Mouse (Mus musculus): ENCODE data around the gene Rad51b. TPM values are rescaled to one million over a fixed set of nuclear protein-coding genes. Genes with fewer than 3 reads are reported as not detected.

The Rad51b gene
- 6.5 and 7.6 TPM in 2 replicates for polyA plus RNA-seq (2016; fragmentation: Nextera tagmentation; extraction: Ambion mirVana)

GRCm38 (mm10) chr12:79297121-79297576, at the start of gene Rad51b:
Gene Rad51b, plus strand, starts transcription at chr12:79297282.
- peaks cover 4% of the 10 kb centered on the region; the same call in 1 of the 2 replicates for H3K36me3 ChIP-seq

GRCm38 (mm10) chr12:79248110-79248509, 49.0 kb upstream of the Rad51b start:
- Histone ChIP-seq H3K27me3 (no peaks in the 10 kb centered on the region), H3K27ac (replicated peaks) (no peak overlapping the region), H3K4me3 (no peak overlapping the region), H3K4me2 (replicated peaks) (no peak overlapping the region), H3K4me1 (no peaks in the 10 kb centered on the region), H3K9ac (replicated peaks) (no peak overlapping the region), H3K36me3 (peaks cover 89% of the 10 kb centered on the region), H3K9me3 (no peaks in the 10 kb centered on the region)
- 88% methylated on average over 3 of the region's 3 CpGs for WGBS
- no peak for ATAC-seq (ENCODE audit: low FRiP score, low read depth)

More at GRCm38 (mm10) chr12:79297121-79297576, at the start of gene Rad51b:
- H3K9ac ChIP-seq (replicated peaks) = peak within 1 kb of the TSS; percentile 62
- peak within 1 kb of the TSS; percentile 63 for H3K4me3 ChIP-seq
- peak within 1 kb of the TSS; percentile 39; the same call in 1 of the 2 replicates for H3K27ac ChIP-seq (replicated peaks)
- H3K9me3 ChIP-seq = no peaks in the 10 kb centered on the region
- ATAC-seq (ENCODE audit: low FRiP score, low read depth) = peak; percentile 73
- H3K4me2 ChIP-seq (replicated peaks) = peak within 1 kb of the TSS; percentile 75
- under 1% methylated on average over 21 of the region's 21 CpGs for WGBS
- H3K27me3 ChIP-seq = no peaks in the 10 kb centered on the region
- peaks cover 14% of the 10 kb centered on the region for H3K4me1 ChIP-seq

GRCm38 (mm10) chr12:79253294-79254053, 43.6 kb upstream of the Rad51b start:
- WGBS = 95% methylated on average over 9 of the region's 9 CpGs
- H3K9me3 ChIP-seq = no peaks in the 10 kb centered on the region
- no peak overlapping the region for H3K9ac ChIP-seq (replicated peaks)
- no peaks in the 10 kb centered on the region for H3K27me3 ChIP-seq
- H3K4me1 ChIP-seq = no peaks in the 10 kb centered on the region
- H3K4me3 ChIP-seq = no peak overlapping the region
- H3K36me3 ChIP-seq = peaks cover 69% of the 10 kb centered on the region
- ATAC-seq (ENCODE audit: low FRiP score, low read depth) = no peak
- no peak overlapping the region for H3K4me2 ChIP-seq (replicated peaks)
- no peak overlapping the region for H3K27ac ChIP-seq (replicated peaks)

GRCm38 (mm10) chr12:79254975-79255374, 42.1 kb upstream of the Rad51b start:
- no peak overlapping the region for H3K9ac ChIP-seq (replicated peaks)
- no peak overlapping the region for H3K4me3 ChIP-seq
- WGBS = 97% methylated on average over 10 of the region's 10 CpGs
- no peak for ATAC-seq (ENCODE audit: low FRiP score, low read depth)
- peaks cover 62% of the 10 kb centered on the region for H3K36me3 ChIP-seq
- no peak overlapping the region for H3K27ac ChIP-seq (replicated peaks)
- no peaks in the 10 kb centered on the region for H3K9me3 ChIP-seq
- no peaks in the 10 kb centered on the region for H3K4me1 ChIP-seq
- H3K27me3 ChIP-seq = no peaks in the 10 kb centered on the region
- no peak overlapping the region for H3K4me2 ChIP-seq (replicated peaks)

GRCm38 (mm10) chr12:79260154-79260553, 36.9 kb upstream of the Rad51b start:
- Histone ChIP-seq H3K4me1 (no peaks in the 10 kb centered on the region), H3K9ac (replicated peaks) (no peak overlapping the region), H3K4me3 (no peak overlapping the region), H3K27me3 (no peaks in the 10 kb centered on the region), H3K4me2 (replicated peaks) (no peak overlapping the region), H3K27ac (replicated peaks) (no peak overlapping the region), H3K36me3 (peaks cover 62% of the 10 kb centered on the region), H3K9me3 (no peaks in the 10 kb centered on the region)
- 90% methylated on average over 2 of the region's 2 CpGs for WGBS
- no peak for ATAC-seq (ENCODE audit: low FRiP score, low read depth)

GRCm38 (mm10) chr12:79261035-79261434, 36.0 kb upstream of the Rad51b start:
- H3K27me3 ChIP-seq = no peaks in the 10 kb centered on the region
- no peak overlapping the region for H3K9ac ChIP-seq (replicated peaks)
- no peaks in the 10 kb centered on the region for H3K4me1 ChIP-seq
- no peaks in the 10 kb centered on the region for H3K9me3 ChIP-seq
- H3K27ac ChIP-seq (replicated peaks) = no peak overlapping the region
- H3K4me2 ChIP-seq (replicated peaks) = no peak overlapping the region
- WGBS = 48% methylated on average over 5 of the region's 5 CpGs
- peaks cover 71% of the 10 kb centered on the region for H3K36me3 ChIP-seq
- no peak for ATAC-seq (ENCODE audit: low FRiP score, low read depth)
- H3K4me3 ChIP-seq = no peak overlapping the region

- ATAC-seq (ENCODE audit: low FRiP score, low read depth) = no peak
- H3K4me2 ChIP-seq (replicated peaks) = no peak overlapping the region
- H3K9me3 ChIP-seq = no peaks in the 10 kb centered on the region
- no peak overlapping the region for H3K4me3 ChIP-seq
- H3K9ac ChIP-seq (replicated peaks) = no peak overlapping the region
- peaks cover 93% of the 10 kb centered on the region for H3K36me3 ChIP-seq
- H3K27ac ChIP-seq (replicated peaks) = no peak overlapping the region
- no peaks in the 10 kb centered on the region for H3K27me3 ChIP-seq
- WGBS = 90% methylated on average over 4 of the region's 4 CpGs
- H3K4me1 ChIP-seq = no peaks in the 10 kb centered on the region
Observed at GRCm38 (mm10) chr12:79272604-79273003, 24.5 kb upstream of the Rad51b start.

- ATAC-seq (ENCODE audit: low FRiP score, low read depth) = no peak
- H3K27me3 ChIP-seq = no peaks in the 10 kb centered on the region
- WGBS = 96% methylated on average over 13 of the region's 13 CpGs
Observed at GRCm38 (mm10) chr12:79279513-79280115, 17.5 kb upstream of the Rad51b start.

GRCm38 (mm10) chr12:79282595-79282994, 14.5 kb upstream of the Rad51b start:
- no peak overlapping the region for H3K27ac ChIP-seq (replicated peaks)
- no peaks in the 10 kb centered on the region for H3K27me3 ChIP-seq
- H3K36me3 ChIP-seq = peaks cover 94% of the 10 kb centered on the region
- no peak overlapping the region for H3K9ac ChIP-seq (replicated peaks)
- 91% methylated on average over 8 of the region's 8 CpGs for WGBS
- no peak for ATAC-seq (ENCODE audit: low FRiP score, low read depth)
- H3K4me2 ChIP-seq (replicated peaks) = no peak overlapping the region
- no peaks in the 10 kb centered on the region for H3K4me1 ChIP-seq
- no peaks in the 10 kb centered on the region for H3K9me3 ChIP-seq
- no peak overlapping the region for H3K4me3 ChIP-seq

More at GRCm38 (mm10) chr12:79279513-79280115, 17.5 kb upstream of the Rad51b start:
- peaks cover 90% of the 10 kb centered on the region for H3K36me3 ChIP-seq
- H3K27ac ChIP-seq (replicated peaks) = no peak overlapping the region
- H3K9me3 ChIP-seq = no peaks in the 10 kb centered on the region
- no peak overlapping the region for H3K4me3 ChIP-seq
- no peaks in the 10 kb centered on the region for H3K4me1 ChIP-seq
- no peak overlapping the region for H3K4me2 ChIP-seq (replicated peaks)
- H3K9ac ChIP-seq (replicated peaks) = no peak overlapping the region

GRCm38 (mm10) chr12:79292874-79293273, 4.2 kb upstream of the Rad51b start:
- 82% methylated on average over 6 of the region's 6 CpGs for WGBS
- ATAC-seq (ENCODE audit: low FRiP score, low read depth) = no peak
- H3K27ac ChIP-seq (replicated peaks) = no peak overlapping the region
- H3K4me2 ChIP-seq (replicated peaks) = no peak overlapping the region
- no peak overlapping the region for H3K4me3 ChIP-seq
- no peaks in the 10 kb centered on the region for H3K27me3 ChIP-seq
- H3K9ac ChIP-seq (replicated peaks) = no peak overlapping the region
- peaks cover 13% of the 10 kb centered on the region for H3K4me1 ChIP-seq
- H3K9me3 ChIP-seq = no peaks in the 10 kb centered on the region
- H3K36me3 ChIP-seq = peaks cover 13% of the 10 kb centered on the region

- H3K4me3 ChIP-seq = peak within 1 kb of the TSS; percentile 63
- ATAC-seq (ENCODE audit: low FRiP score, low read depth) = peak; percentile 98
- WGBS = 0% methylated on average over 29 of the region's 29 CpGs
- H3K27me3 ChIP-seq = no peaks in the 10 kb centered on the region
- no peaks in the 10 kb centered on the region for H3K9me3 ChIP-seq
- H3K4me2 ChIP-seq (replicated peaks) = peak within 1 kb of the TSS; percentile 75
- peak within 1 kb of the TSS; percentile 68 for H3K27ac ChIP-seq (replicated peaks)
- H3K36me3 ChIP-seq = peaks cover 4% of the 10 kb centered on the region; the same call in 1 of the 2 replicates
- peak within 1 kb of the TSS; percentile 62 for H3K9ac ChIP-seq (replicated peaks)
- peaks cover 14% of the 10 kb centered on the region for H3K4me1 ChIP-seq
Observed at GRCm38 (mm10) chr12:79296126-79296816, 811 bp upstream of the Rad51b start, which contains the start of gene Zfyve26. Gene Zfyve26, minus strand, starts transcription at chr12:79296304.

All from midbrain, embryonic 12.5 days (tissue).